In the genomic region with DNA sequence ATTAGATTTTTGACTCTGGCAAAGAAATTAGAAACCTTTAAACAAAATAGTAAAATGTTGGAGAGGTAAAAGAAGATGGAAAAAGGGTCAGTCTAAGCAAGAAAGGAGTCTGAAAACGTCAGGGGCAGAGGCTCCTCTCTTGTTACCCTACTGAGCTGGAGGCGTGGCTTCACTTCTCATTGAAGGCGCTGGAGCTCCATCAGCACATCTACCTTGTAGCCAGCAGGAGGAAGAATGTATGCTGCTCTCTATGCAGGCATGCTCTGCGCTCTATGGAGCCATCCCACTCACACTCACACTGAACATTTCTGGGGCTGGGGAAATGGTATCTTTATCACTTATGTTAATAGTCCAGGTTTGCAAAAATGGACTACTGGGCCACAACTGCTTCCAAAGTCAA, we compare ENCODE assay signal across 18 mouse cellular contexts.
DNase-seq lines count a peak whose midpoint lies in the region; ATAC-seq lines count a peak whose summit lies in the region.
"Had no signal": no experiment of that assay in that cellular context is flagged by ENCODE, and none has a peak within 500 bp of the region (broad histone marks: within the 10 kb centered on the region; RNA-seq: fewer than 3 reads in every experiment).

No protein-coding gene starts in this region.

- DNase-seq in hindbrain, embryonic 11.5 days (ENCODE audit: low spot score) = peak; percentile 31
- no peak for DNase-seq in midbrain, embryonic 14.5 days
- DNase-seq in embryo, embryonic 10.5 days (ENCODE audit: low spot score) = peak; percentile 62
- DNase-seq in heart, postnatal 4 days = no peak
- DNase-seq: cerebellum, adult 11 months; cerebellum, postnatal 36 days; gastrocnemius, postnatal 25 days; heart, postnatal 10 days; kidney, postnatal 10 days; liver, embryonic 13.5 days; thymus, postnatal 25 days had no signal

- no peak overlapping the region for H3K27ac ChIP-seq in hindbrain, embryonic 11.5 days (ENCODE audit: low read depth, low read length)
- no peak overlapping the region for H3K27ac ChIP-seq in hindbrain, embryonic 16.5 days (ENCODE audit: low read depth, low read length)
- H3K27ac ChIP-seq in midbrain, embryonic 16.5 days (ENCODE audit: low read length) = peak overlapping the region; percentile 58; the same call in 1 of the 2 replicates
- no peak overlapping the region for H3K27ac ChIP-seq in midbrain, embryonic 14.5 days (replicated peaks; ENCODE audit: low read depth, low read length)
- H3K27ac ChIP-seq in hindbrain, embryonic 15.5 days (replicated peaks) = peak overlapping the region; percentile 52; the same call in 1 of the 2 replicates
- H3K27ac ChIP-seq: intestine, embryonic 15.5 days; left cerebral cortex, adult 2 months; liver, embryonic 13.5 days had no signal

- no peaks in the 10 kb centered on the region for H3K9me3 ChIP-seq in hindbrain, embryonic 11.5 days (ENCODE audit: control insufficient read depth, low read length)
- H3K9me3 ChIP-seq in hindbrain, embryonic 16.5 days (ENCODE audit: control insufficient read depth, low read length) = no peaks in the 10 kb centered on the region
- H3K9me3 ChIP-seq in midbrain, embryonic 16.5 days (replicated peaks; ENCODE audit: control insufficient read depth, low read length, poor library complexity, severe bottlenecking) = no peaks in the 10 kb centered on the region
- no peaks in the 10 kb centered on the region for H3K9me3 ChIP-seq in midbrain, embryonic 14.5 days (ENCODE audit: control insufficient read depth, low read length)
- H3K9me3 ChIP-seq in hindbrain, embryonic 15.5 days = no peaks in the 10 kb centered on the region
- H3K9me3 ChIP-seq: G1E; intestine, embryonic 15.5 days; liver, embryonic 13.5 days had no signal

- H3K27me3 ChIP-seq in hindbrain, embryonic 11.5 days (ENCODE audit: control insufficient read depth, insufficient read depth, low read length) = no peaks in the 10 kb centered on the region
- H3K27me3 ChIP-seq in hindbrain, embryonic 16.5 days (replicated peaks; ENCODE audit: control insufficient read depth, insufficient read depth, low read length) = no peaks in the 10 kb centered on the region
- no peaks in the 10 kb centered on the region for H3K27me3 ChIP-seq in midbrain, embryonic 16.5 days (ENCODE audit: control insufficient read depth, insufficient read depth, low read depth, low read length)
- no peaks in the 10 kb centered on the region for H3K27me3 ChIP-seq in midbrain, embryonic 14.5 days (ENCODE audit: control insufficient read depth, insufficient read depth, low read length)
- H3K27me3 ChIP-seq in hindbrain, embryonic 15.5 days = no peaks in the 10 kb centered on the region
- H3K27me3 ChIP-seq: intestine, embryonic 15.5 days had no signal

- no peak for ATAC-seq in hindbrain, embryonic 11.5 days (ENCODE audit: low FRiP score)
- no peak for ATAC-seq in hindbrain, embryonic 16.5 days
- no peak for ATAC-seq in midbrain, embryonic 16.5 days
- no peak for ATAC-seq in midbrain, embryonic 14.5 days (ENCODE audit: low FRiP score, low TSS enrichment)
- ATAC-seq in hindbrain, embryonic 15.5 days (ENCODE audit: low FRiP score, low read depth) = no peak
- ATAC-seq: intestine, embryonic 15.5 days; lung, postnatal 0 days had no signal

- no peak overlapping the region for H3K4me2 ChIP-seq in hindbrain, embryonic 11.5 days (replicated peaks; ENCODE audit: low read depth, low read length)
- H3K4me2 ChIP-seq in hindbrain, embryonic 16.5 days (ENCODE audit: low read length) = no peak overlapping the region
- H3K4me2 ChIP-seq in midbrain, embryonic 16.5 days (ENCODE audit: low read length) = no peak overlapping the region
- no peak overlapping the region for H3K4me2 ChIP-seq in midbrain, embryonic 14.5 days (ENCODE audit: low read length)
- no peak overlapping the region for H3K4me2 ChIP-seq in hindbrain, embryonic 15.5 days
- H3K4me2 ChIP-seq: intestine, embryonic 15.5 days; liver, embryonic 13.5 days had no signal

- H3K4me3 ChIP-seq in hindbrain, embryonic 11.5 days (ENCODE audit: low read depth, low read length) = no peak overlapping the region
- H3K4me3 ChIP-seq in hindbrain, embryonic 16.5 days (ENCODE audit: low read length) = no peak overlapping the region
- no peak overlapping the region for H3K4me3 ChIP-seq in midbrain, embryonic 16.5 days (ENCODE audit: low read depth, low read length)
- no peak overlapping the region for H3K4me3 ChIP-seq in midbrain, embryonic 14.5 days (replicated peaks; ENCODE audit: low read depth, low read length)
- no peak overlapping the region for H3K4me3 ChIP-seq in hindbrain, embryonic 15.5 days
- H3K4me3 ChIP-seq: intestine, embryonic 15.5 days; left cerebral cortex, adult 2 months; liver, embryonic 13.5 days had no signal

- H3K9ac ChIP-seq in hindbrain, embryonic 11.5 days (ENCODE audit: low read depth, low read length) = no peak overlapping the region
- H3K9ac ChIP-seq in hindbrain, embryonic 16.5 days (ENCODE audit: low read depth, low read length) = no peak overlapping the region
- H3K9ac ChIP-seq in midbrain, embryonic 16.5 days (ENCODE audit: low read depth, low read length) = no peak overlapping the region
- H3K9ac ChIP-seq in midbrain, embryonic 14.5 days (replicated peaks; ENCODE audit: low read length) = no peak overlapping the region
- no peak overlapping the region for H3K9ac ChIP-seq in hindbrain, embryonic 15.5 days
- H3K9ac ChIP-seq: intestine, embryonic 15.5 days; liver, embryonic 13.5 days had no signal

- 16% methylated on average over 4 of the region's 4 CpGs for WGBS in hindbrain, embryonic 11.5 days
- WGBS in hindbrain, embryonic 16.5 days = 37% methylated on average over 4 of the region's 4 CpGs
- 29% methylated on average over 4 of the region's 4 CpGs for WGBS in midbrain, embryonic 16.5 days
- 30% methylated on average over 4 of the region's 4 CpGs for WGBS in midbrain, embryonic 14.5 days
- WGBS in hindbrain, embryonic 15.5 days = 29% methylated on average over 4 of the region's 4 CpGs

- no peaks in the 10 kb centered on the region for H3K36me3 ChIP-seq in hindbrain, embryonic 11.5 days (ENCODE audit: control insufficient read depth, insufficient read depth, low read length)
- no peaks in the 10 kb centered on the region for H3K36me3 ChIP-seq in hindbrain, embryonic 16.5 days (ENCODE audit: control insufficient read depth, insufficient read depth, low read length)
- no peaks in the 10 kb centered on the region for H3K36me3 ChIP-seq in midbrain, embryonic 16.5 days (ENCODE audit: control insufficient read depth, insufficient read depth, low read length)
- H3K36me3 ChIP-seq in midbrain, embryonic 14.5 days (ENCODE audit: control insufficient read depth, insufficient read depth, low read length) = no peaks in the 10 kb centered on the region
- no peaks in the 10 kb centered on the region for H3K36me3 ChIP-seq in hindbrain, embryonic 15.5 days
- H3K36me3 ChIP-seq: G1E; intestine, embryonic 15.5 days; liver, embryonic 13.5 days had no signal

- H3K4me1 ChIP-seq in hindbrain, embryonic 11.5 days (replicated peaks; ENCODE audit: control insufficient read depth, insufficient read depth, low read length) = no peaks in the 10 kb centered on the region; the same call in none of the 2 replicates
- peaks cover 28% of the 10 kb centered on the region for H3K4me1 ChIP-seq in hindbrain, embryonic 16.5 days (ENCODE audit: control insufficient read depth, insufficient read depth, low read depth, low read length)
- H3K4me1 ChIP-seq in midbrain, embryonic 16.5 days (ENCODE audit: control insufficient read depth, insufficient read depth, low read length) = peaks cover 40% of the 10 kb centered on the region
- peaks cover 41% of the 10 kb centered on the region for H3K4me1 ChIP-seq in midbrain, embryonic 14.5 days (ENCODE audit: control insufficient read depth, insufficient read depth, low read length)
- H3K4me1 ChIP-seq in hindbrain, embryonic 15.5 days (replicated peaks) = peaks cover 45% of the 10 kb centered on the region
- H3K4me1 ChIP-seq: liver, embryonic 13.5 days had no signal

Comparison
In these comparisons a context has a peak if more than half of its experiments do, and no peak if none do; other contexts are left out.
1. H3K27ac ChIP-seq: peak in midbrain, embryonic 16.5 days (single experiment) and hindbrain, embryonic 15.5 days (single experiment); none in hindbrain, embryonic 11.5 days (single experiment), hindbrain, embryonic 16.5 days (single experiment) and midbrain, embryonic 14.5 days (single experiment).
2. DNase-seq: peak in hindbrain, embryonic 11.5 days (single experiment) and embryo, embryonic 10.5 days (single experiment); none in midbrain, embryonic 14.5 days (single experiment) and heart, postnatal 4 days (single experiment).